Mouse (Mus musculus) left cerebral cortex, adult 9 months (tissue): ENCODE measurements around the gene Ccn2.

Source experiments
- DNase-seq, 2 experiments: peaks; one replicate each; pipeline ENCODE4 v3.0.0; 2022; ENCODE audit warnings: low spot score in 2 of 2

Gene Ccn2

DNA sequence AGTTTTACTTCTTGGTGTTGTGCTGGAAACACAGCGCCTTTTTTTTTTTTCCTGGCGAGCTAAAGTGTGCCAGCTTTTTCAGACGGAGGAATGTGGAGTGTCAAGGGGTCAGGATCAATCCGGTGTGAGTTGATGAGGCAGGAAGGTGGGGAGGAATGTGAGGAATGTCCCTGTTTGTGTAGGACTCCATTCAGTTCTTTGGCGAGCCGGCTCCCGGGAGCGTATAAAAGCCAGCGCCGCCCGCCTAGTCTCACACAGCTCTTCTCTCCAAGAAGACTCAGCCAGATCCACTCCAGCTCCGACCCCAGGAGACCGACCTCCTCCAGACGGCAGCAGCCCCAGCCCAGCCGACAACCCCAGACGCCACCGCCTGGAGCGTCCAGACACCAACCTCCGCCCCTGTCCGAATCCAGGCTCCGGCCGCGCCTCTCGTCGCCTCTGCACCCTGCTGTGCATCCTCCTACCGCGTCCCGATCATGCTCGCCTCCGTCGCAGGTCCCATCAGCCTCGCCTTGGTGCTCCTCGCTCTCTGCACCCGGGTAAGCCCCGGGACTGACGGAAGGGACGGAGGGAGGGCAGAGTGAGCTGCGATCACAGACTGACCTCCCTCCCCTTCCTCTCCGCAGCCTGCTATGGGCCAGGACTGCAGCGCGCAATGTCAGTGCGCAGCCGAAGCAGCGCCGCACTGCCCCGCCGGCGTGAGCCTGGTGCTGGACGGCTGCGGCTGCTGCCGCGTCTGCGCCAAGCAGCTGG lies at the start of gene Ccn2:
TSS of gene Ccn2 (plus strand) at position 193 of the 753 bp plus-strand sequence.
- peak in 1 of 2 experiments; percentile 32 for DNase-seq

DNA sequence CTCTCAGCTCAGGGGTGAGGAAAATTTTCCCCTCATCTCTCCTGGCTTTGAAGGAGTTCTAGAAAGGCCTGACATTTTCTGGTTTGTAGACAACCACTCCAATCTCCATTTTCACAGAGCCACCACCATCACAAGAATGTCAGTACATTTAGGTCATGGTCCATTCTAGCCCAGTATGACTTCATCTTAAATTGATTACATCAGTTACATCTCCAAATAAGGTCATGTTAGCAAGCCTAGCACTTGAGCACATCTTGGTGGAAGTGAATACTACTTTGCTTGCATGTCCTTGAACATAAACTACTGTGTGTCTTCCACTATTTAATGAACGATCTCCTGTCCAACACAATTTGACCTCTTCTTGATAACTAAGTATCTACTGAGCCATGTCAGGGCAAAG lies 42.4 kb upstream of the Ccn2 start:
- no peak for DNase-seq

DNA sequence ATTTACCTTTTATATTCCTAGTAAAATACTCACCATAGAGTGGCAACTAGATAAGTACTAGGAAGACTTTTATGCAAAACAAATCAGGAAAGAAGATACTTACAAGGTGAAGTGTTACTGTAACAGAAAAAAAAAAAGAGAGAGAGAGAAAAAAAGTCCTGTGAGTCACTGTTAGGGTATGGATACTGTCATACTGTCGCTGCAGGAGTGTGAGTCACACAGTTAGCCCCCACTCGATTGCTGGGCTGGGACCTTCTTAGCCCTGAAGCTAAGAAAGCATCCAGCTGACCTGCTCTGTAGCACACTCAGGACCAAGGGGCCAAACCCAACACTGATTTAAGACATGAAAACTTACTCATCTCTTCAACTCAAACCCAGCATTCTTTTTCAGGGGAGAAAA lies 41.2 kb upstream of the Ccn2 start:
- no peak for DNase-seq

DNA sequence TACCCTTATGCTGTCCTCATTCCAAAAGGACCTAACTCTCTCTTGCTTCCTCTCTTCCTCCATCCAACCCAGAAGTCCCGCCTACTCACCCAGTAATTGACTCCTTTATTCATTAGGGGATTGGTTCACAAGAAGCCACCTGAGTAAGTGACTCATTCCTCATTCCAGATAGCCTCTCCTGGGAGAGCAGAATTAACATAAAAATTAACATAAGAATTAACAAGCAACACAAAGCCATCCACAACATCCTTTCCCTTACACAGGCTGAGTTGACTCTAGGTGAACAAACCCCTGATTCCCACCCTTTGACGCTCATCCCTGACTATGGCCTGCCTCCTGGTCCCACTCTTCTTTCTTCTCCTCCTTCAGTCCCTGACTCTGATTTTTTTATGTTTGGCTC lies 36.9 kb upstream of the Ccn2 start:
- no peak for DNase-seq

DNA sequence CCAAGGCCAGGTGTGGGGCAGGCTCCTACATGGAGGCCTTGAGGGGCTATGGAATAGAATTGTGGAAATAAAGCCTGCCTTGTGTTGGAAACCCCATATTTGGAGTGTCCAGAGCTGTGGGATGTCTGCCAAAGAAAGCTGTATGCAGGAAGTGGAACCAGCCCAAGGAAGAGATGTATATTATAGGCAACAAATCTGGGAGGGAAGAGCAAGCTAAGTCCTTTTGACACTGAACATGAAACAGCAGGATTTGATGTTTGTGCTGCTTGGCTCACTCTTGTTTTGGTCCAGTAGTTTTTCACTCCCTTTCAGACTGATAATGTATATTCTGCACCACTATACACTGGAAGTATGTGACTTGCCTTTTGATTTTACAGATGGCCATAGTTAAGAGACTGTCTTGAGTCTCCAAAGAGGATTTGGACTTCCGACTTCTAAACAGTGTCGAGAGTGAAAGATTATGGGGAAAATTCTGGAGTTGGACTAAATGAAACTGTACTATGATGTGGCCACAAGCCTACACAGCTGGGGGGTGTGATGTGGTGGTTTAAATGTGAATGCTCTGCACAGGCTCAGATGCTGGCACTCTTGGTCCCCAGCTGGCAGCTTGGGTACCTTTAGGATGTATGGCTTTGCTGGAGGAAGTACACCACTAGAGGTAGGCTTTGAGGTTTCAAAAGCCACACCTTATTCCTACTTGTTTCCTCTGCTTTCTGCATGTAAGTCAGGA lies 25.4 kb upstream of the Ccn2 start:
- DNase-seq, result no peak

DNA sequence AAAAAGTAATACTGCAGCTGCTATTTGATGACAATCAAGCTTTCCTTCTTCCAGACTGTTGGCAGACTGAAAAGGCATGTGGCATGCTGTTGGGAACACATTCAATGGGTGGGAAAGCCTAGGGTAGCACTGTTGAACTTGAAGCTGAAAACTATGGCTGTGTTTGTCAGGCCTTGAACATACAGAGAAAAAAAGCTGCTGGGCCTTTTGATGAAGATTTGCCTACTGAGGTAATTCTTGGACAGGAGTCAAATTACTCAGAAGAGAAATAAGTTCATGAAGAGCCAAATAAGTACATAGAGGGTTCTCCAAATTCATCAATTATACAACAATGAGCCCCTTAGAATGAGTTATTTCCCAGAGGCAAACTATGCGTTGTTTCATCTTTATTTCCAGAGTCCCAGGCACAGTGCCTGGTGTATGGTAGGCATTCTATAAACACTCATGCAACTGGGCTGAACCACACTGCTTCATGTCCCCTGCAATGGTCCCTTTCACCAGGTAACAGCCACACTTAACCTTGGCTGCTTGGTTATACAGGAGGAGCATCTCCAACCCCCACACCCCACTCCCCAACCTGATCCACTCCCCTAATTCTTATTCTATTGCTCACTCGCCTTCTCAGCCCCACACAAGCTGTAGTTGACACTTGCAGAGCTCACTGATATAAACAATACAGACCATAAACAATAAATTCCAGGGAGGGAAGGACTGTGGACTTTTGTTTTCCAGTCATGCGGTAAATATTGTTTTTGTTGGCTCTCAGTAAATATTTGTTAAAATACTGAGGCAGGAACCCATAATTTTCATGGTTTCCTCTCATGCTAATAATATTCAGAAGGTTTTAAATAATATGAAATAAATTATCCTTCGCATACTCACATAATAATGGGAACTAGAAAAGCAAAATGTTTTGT lies 22.9 kb upstream of the Ccn2 start:
- no peak for DNase-seq

DNA sequence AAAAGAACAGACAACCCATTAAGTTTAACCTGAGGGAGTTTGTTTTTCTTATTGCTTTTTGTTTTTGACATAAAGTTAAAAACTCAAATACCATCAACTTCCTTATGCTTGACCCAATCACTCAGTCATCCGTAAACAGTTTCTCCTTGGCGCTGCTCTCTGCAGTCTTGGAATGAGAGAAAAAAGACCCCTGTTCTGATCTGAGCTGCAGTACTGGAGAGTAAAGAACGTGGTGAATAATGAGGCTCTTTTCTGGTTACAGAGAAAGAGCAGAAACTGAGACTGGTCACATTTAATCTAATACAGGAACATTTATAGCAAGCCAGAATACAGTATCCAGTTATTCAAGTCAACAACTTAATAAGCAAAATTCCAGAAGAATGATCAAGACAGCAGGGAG lies 21.8 kb upstream of the Ccn2 start:
- no peak for DNase-seq

DNA sequence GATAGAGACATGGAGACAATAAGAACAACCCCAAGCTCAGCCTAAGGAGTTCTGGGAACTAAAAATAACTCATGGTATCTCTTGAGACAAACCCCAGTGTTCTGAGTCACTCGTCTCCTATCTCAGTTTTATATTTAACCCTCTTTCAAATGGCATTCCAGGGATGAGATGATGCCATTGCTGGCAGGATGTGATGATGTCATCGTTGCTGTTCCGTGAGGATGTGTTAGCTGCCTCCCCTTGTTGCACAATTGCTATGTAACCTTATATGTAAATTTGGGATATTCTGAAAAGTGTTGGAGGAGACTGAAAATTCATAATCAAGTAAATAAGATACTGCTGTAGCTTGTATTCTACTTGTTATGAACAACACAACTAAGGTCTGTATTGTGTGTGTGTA lies 14.2 kb upstream of the Ccn2 start:
- DNase-seq, result no peak

DNA sequence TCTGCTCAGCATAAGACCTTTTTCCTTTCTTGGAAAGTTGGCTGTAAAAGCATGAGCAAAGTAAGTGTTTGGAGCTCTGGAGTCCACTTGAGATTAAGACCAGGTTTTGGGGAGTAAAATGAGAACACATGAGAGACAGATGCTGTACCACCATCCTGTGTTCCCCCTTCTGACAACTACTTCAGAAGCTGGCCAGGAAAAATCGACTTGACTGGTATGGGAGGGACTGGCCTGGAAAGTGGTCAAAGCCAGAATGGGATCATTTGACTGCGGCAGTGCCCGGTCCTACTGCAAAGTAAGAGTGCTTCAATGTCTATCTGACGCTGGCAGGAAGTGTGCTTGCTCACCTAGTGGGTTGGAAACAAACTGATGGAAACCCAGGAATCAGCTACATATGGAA lies 6.4 kb upstream of the Ccn2 start:
- DNase-seq, result no peak

DNA sequence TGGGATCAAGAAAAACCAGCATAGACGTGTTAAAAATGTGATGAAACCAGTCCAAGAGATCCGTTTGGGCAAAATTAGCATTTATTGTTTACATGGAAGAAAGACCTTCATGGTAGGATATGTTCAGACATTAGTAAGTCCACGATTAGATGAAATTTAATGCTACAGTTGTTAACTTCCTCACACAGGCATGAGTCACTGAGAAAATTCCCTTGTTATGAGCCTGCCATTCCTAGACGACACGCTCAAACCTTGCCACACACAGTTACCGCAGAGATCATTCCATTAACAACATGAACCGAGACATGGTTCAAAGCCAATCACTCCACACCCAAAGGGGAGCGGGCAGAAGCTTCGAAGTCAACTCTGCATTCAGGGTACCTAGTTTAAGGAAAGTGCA lies 6.0 kb upstream of the Ccn2 start:
- DNase-seq, result no peak

DNA sequence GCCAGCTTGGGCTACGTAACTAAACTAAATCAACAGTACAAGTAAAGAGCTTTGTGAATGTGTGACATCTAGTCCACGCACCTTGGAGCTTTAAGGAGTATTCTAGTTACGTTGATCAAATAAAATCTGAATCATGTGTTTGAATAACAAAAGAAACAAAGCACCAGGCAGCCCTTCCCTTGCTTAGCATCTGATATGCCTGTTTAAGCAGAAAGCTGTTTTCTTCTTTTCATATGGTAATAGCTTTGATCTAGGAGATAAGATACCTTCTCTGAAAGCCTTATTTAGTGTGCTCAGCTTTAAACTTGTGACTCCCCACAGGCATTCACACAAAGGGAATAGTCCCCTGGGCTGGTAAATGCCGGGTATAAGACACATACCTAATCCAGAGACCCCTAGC lies 4.7 kb upstream of the Ccn2 start:
- no peak for DNase-seq

DNA sequence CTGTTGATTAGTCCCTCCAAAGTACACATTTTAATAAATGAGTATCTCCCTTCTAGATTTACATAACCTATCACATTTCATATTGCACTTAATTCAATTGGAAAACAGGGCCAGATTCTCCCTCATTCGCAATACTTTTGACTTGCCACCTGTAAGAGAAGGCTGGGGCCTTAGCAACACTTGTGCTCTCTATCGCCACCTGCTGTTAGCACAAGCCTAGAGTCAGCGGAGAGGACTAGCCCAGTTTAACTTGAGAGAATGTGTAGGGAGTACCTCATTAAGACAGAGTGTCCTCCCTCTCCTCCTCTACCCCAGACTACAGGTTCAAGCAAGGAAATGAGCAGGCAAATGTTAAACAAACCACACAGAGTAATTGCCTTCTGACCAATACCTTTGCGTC lies 4.1 kb upstream of the Ccn2 start:
- peak in 1 of 2 experiments; percentile 81 for DNase-seq

DNA sequence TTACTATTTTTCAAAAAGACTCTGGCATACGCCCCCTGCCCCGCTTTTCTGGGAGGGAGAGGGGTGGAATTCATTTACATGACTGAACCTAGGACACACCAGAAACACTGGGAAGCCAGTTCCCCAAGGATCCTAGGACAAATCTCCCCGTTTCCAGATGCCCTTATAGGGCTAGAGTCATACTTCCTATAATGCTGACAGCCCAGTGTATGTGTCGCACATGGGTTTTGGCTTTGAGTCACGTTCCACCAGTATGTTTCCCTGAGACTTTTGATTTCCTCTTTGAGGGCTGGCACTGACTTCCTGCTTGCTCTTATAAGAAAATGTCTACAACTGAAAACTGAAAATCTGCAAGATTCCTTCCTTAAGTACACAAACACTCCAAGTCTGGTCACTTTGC lies 3.5 kb upstream of the Ccn2 start:
- DNase-seq, result no peak

DNA sequence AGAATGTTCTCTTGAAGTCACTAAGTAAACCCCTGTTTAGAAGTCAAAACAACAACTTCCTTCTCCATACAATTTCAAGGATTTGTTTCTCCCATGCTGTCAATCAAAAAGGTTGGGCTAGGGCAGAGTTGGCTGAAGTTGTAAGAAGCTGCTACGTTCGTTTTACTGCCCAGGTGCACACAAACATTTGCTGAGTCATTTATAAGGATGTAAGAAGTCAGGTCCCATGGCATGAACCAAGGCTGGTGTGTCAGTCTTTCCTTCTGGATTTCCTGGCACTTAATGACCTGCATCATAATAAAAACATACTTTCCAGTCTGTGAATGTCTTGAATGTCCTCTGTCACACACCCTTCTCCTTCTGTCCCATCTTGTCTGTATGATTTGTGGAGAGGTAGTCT lies 2.9 kb upstream of the Ccn2 start:
- DNase-seq, result no peak

DNA sequence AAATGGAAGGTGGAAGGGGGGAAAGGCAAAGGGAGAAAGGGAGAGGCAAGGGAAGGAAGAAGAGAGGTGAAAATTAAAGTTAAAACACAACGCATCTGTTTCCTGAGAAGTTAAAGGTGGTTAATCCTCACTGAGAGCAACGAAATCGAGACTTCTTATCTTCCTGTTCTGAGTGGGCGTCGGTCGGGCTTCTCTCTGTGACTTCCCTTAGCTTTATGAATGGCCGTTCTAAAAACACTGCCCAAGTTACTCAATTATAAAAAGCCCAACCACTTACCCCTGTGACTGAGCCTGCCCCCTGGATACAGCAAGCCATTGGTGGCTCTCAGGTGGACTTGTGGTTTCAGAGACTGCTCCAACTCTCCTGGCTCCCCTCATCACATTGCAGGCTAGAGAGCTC lies 2.3 kb upstream of the Ccn2 start:
- DNase-seq, result no peak

DNA sequence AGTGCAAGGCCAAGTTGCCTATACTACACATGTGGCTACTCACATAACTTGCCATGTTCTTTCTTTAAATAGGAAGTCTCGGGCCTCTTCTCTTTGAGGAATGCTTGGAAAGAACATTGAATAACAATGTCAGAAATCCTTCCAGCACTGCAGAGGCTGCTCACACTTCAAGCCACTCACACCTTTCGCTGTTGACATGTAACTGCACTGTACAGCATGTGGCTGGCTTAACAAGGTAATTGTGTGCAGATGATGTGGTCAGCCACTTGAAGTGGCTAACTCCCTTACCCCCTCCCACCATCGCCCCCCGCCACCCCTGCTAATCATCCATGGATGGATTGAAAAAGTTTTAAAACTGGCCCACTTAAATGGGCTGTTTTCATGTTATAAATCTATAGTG lies 1.7 kb upstream of the Ccn2 start:
- DNase-seq, result no peak

DNA sequence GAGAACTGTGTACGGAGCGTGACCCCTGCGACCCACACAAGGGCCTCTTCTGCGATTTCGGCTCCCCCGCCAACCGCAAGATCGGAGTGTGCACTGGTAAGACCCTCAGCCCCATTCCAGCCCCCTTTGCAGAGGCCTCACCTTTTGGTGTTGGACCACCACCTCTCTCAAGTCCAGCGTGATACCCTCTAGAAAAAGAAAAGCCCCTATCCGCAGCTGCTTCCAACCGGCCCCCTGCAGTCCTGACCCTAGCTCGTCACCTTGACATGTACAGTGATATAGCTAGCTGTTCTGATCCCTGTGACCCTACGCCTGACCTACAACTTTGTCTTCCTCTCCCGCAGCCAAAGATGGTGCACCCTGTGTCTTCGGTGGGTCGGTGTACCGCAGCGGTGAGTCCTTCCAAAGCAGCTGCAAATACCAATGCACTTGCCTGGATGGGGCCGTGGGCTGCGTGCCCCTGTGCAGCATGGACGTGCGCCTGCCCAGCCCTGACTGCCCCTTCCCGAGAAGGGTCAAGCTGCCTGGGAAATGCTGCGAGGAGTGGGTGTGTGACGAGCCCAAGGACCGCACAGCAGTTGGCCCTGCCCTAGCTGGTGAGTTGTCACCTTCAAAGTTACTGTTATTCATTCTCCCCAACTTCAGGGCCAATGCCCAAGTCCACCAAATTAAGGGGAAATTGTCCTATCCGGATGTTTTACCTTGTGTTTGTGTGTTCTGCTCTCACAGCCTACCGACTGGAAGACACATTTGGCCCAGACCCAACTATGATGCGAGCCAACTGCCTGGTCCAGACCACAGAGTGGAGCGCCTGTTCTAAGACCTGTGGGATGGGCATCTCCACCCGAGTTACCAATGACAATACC lies 994 bp downstream of the Ccn2 start:
- DNase-seq, result no peak

DNA sequence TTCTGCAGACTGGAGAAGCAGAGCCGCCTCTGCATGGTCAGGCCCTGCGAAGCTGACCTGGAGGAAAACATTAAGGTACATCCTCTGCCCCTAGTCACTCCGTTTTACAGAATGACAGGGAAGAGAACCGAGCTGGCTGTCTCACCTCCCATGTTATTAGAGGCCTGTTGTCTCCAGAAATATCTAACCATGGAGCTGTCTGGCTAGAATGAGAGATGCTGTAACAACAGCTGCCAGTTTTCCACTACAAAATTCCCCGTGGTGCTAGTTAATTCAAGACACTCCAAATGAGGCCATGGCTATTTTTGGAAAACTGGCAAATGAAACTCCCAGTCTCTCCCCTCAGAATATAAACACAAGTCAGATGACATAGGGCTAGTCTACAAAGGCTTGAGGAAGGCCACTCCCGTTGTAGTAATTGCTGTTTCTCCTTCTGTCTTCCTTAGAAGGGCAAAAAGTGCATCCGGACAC lies 1.7 kb downstream of the Ccn2 start:
- DNase-seq, result no peak

DNA sequence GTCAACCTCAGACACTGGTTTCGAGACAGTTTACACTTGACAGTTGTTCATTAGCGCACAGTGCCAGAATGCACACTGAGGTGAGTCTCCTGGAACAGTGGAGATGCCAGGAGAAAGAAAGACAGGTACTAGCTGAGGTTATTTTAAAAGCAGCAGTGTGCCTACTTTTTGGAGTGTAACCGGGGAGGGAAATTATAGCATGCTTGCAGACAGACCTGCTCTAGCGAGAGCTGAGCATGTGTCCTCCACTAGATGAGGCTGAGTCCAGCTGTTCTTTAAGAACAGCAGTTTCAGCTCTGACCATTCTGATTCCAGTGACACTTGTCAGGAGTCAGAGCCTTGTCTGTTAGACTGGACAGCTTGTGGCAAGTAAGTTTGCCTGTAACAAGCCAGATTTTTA lies 2.5 kb downstream of the Ccn2 start:
- no peak for DNase-seq

DNA sequence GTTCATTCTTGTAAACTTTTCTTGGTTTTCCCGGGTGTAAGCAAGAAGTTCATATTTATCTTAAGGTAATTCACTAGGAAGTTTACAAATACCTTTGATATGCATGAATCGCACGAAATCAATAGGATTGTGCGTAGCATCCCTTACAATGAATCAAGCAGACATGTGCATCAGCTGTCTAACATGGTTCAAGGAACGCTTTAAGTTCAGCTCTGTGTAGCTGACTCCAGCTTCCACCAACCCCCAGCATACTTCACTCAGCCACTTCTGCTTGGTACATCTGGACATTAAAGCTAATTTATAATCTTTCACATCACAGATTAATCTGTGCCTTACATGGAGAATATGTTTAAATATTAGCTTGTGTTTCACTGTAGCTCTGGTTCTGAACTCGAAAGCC lies 3.5 kb downstream of the Ccn2 start:
- no peak for DNase-seq

DNA sequence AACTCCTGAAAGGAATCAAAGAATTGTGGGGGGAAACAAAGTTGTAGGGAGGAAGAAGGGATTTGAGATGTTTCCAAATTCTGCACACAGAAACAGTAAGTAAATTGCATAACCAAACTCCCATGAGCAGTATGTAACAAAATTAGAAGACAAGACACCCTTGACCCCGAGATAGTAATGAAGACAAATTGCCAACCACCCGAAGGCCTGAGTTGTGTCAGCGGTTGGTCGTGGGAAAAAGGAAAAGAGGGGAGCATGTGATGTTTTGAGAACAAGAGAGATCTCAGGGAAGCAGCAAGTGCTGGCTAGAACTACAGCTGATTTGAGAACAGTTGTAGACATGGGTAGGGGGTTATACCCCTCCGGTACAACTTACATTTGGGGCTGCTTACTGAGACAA lies 4.6 kb downstream of the Ccn2 start:
- no peak for DNase-seq
